Mouse (Mus musculus): ENCODE measurements at regions not wholly inside any gene's neighbourhood (a gene's known extent, or its start where the extent isn't known, plus 50 kb on each side); places are given as distances from the start of the nearest gene placed in this dataset.

- no peak for DNase-seq
- Histone ChIP-seq H3K36me3 (no peaks in the 10 kb centered on the region), H3K4me2 (no peak overlapping the region), H3K9me3 (replicated peaks) (no peaks in the 10 kb centered on the region), H3K4me3 (replicated peaks) (no peak overlapping the region), H3K4me1 (replicated peaks) (no peaks in the 10 kb centered on the region), H3K9ac (no peak overlapping the region), H3K27ac (no peak overlapping the region), H3K27me3 (no peaks in the 10 kb centered on the region)
- 50% methylated on average over 5 of the region's 5 CpGs for WGBS (ENCODE audit: insufficient replicate concordance)
- no peak for ATAC-seq (ENCODE audit: low read depth)
Measured at GRCm38 (mm10) chr11:32136066-32136465, 64.0 kb downstream of the Il9r start.

GRCm38 (mm10) chr11:32133996-32134395, 66.1 kb downstream of the Il9r start:
- Histone ChIP-seq H3K9me3 (replicated peaks) (no peaks in the 10 kb centered on the region), H3K27me3 (no peaks in the 10 kb centered on the region), H3K4me2 (no peak overlapping the region), H3K4me1 (replicated peaks) (no peaks in the 10 kb centered on the region), H3K27ac (no peak overlapping the region), H3K4me3 (replicated peaks) (no peak overlapping the region), H3K36me3 (no peaks in the 10 kb centered on the region), H3K9ac (no peak overlapping the region)
- WGBS (ENCODE audit: insufficient replicate concordance) = 62% methylated on average over 7 of the region's 7 CpGs
- DNase-seq (no peak), ATAC-seq (ENCODE audit: low read depth) (no peak)

DNA sequence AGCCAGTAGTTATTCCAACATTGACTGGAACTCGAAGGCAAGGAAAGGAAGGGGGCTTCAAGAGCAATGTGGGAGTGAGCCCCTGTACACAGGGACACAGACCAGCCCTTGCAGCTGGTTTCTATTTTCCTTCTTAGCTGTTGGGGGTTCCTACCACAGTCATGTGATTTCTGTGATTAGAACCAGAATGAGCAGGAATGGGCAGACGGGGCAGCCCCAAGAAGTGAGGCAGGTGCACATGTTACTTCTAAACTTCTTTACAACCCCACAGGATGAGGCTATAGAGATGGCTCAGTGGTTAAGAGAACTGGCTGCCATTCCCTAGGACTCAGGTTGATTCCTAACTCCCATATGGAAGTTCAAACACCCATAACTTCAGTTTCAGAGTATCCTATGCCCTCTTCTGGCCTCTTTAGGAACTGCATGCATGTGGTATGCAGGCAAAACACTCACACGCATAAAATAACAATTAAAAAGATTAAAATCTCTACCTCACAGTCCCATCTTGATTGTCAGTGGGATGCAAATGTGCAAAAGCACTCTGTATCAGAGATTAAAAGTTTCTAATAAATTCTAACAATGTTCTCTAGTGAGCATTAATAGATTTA, 68.0 kb downstream of the Il9r start:
- no peak overlapping the region for H3K4me3 ChIP-seq (replicated peaks)
- no peak overlapping the region for H3K27ac ChIP-seq
- DNase-seq (peak; percentile 12), ATAC-seq (ENCODE audit: low read depth) (no peak)
- no peak overlapping the region for H3K4me2 ChIP-seq
- WGBS (ENCODE audit: insufficient replicate concordance) = 52% methylated on average over 3 of the region's 3 CpGs
- no peaks in the 10 kb centered on the region for H3K9me3 ChIP-seq (replicated peaks)
- H3K27me3 ChIP-seq = no peaks in the 10 kb centered on the region
- no peaks in the 10 kb centered on the region for H3K36me3 ChIP-seq
- no peaks in the 10 kb centered on the region for H3K4me1 ChIP-seq (replicated peaks)
- no peak overlapping the region for H3K9ac ChIP-seq

DNA sequence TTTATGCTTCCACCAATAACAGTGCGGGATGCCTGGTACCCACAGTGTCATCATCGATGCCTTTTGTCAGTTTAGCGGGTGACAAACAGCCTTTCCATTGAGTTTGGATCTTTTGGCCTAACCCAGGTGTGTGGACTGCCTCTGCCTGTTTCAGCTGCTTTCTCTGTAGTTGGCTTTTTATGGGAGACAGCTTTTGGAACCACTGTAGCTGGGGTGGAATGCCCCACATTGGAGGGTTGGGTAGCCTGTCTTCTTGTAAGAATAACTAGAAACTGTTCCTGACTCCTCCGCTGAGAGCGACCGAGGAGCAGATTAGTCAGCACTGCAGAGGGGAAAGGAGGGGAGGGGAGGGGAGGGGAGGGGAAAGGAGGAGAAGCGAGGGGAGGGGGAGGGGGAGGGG, 71.5 kb downstream of the Il9r start:
- 48% methylated on average over 7 of the region's 7 CpGs for WGBS (ENCODE audit: insufficient replicate concordance)
- no peaks in the 10 kb centered on the region for H3K36me3 ChIP-seq
- no peaks in the 10 kb centered on the region for H3K27me3 ChIP-seq

GRCm38 (mm10) chr11:32128018-32128417, 72.1 kb downstream of the Il9r start:
- 56% methylated on average over 3 of the region's 3 CpGs for WGBS (ENCODE audit: insufficient replicate concordance)
- Histone ChIP-seq H3K4me2 (no peak overlapping the region), H3K4me1 (replicated peaks) (no peaks in the 10 kb centered on the region), H3K9me3 (replicated peaks) (no peaks in the 10 kb centered on the region), H3K27ac (no peak overlapping the region), H3K36me3 (no peaks in the 10 kb centered on the region), H3K9ac (no peak overlapping the region), H3K27me3 (no peaks in the 10 kb centered on the region), H3K4me3 (replicated peaks) (no peak overlapping the region)
- DNase-seq (no peak), ATAC-seq (ENCODE audit: low read depth) (no peak)

More for the DNA sequence above, 71.5 kb downstream of the Il9r start:
- no peak overlapping the region for H3K27ac ChIP-seq
- no peaks in the 10 kb centered on the region for H3K9me3 ChIP-seq (replicated peaks)
- no peak overlapping the region for H3K9ac ChIP-seq
- no peaks in the 10 kb centered on the region for H3K4me1 ChIP-seq (replicated peaks)
- ATAC-seq (ENCODE audit: low read depth) (no peak), DNase-seq (no peak)
- H3K4me2 ChIP-seq = no peak overlapping the region
- H3K4me3 ChIP-seq (replicated peaks) = no peak overlapping the region

GRCm38 (mm10) chr11:32127401-32127817, 72.7 kb downstream of the Il9r start:
- Histone ChIP-seq H3K9ac (no peak overlapping the region), H3K4me3 (replicated peaks) (no peak overlapping the region), H3K36me3 (no peaks in the 10 kb centered on the region), H3K27me3 (no peaks in the 10 kb centered on the region), H3K4me1 (replicated peaks) (no peaks in the 10 kb centered on the region), H3K4me2 (no peak overlapping the region), H3K27ac (no peak overlapping the region), H3K9me3 (replicated peaks) (no peaks in the 10 kb centered on the region)
- 56% methylated on average over 7 of the region's 7 CpGs for WGBS (ENCODE audit: insufficient replicate concordance)
- no peak for DNase-seq
- no peak for ATAC-seq (ENCODE audit: low read depth)

DNA sequence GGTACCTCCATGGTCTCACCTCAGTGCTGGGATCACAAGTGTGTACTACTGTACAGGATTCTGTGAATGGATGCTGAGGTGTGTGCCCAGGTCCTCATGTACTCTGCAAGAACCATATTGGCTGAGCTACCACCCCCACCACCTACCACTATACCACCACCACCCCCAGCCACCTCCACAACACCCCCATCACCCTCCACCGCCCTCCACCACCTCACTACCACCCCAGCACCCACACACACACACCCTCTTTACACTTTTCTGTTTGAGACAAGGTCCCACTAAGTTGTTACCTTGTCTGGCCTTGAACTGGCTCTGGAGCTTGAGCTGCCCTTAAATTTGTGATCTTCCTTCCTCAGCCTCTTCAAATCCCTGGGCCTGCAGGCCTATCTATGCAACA, 73.3 kb downstream of the Il9r start:
- H3K9me3 ChIP-seq (replicated peaks) = no peaks in the 10 kb centered on the region
- WGBS (ENCODE audit: insufficient replicate concordance) = 50% methylated on average over 1 of the region's 1 CpGs
- H3K4me1 ChIP-seq (replicated peaks) = no peaks in the 10 kb centered on the region
- no peak overlapping the region for H3K4me3 ChIP-seq (replicated peaks)
- H3K9ac ChIP-seq = no peak overlapping the region
- H3K27me3 ChIP-seq = no peaks in the 10 kb centered on the region
- ATAC-seq (ENCODE audit: low read depth) = no peak
- no peak overlapping the region for H3K4me2 ChIP-seq
- no peak for DNase-seq
- H3K27ac ChIP-seq = no peak overlapping the region
- H3K36me3 ChIP-seq = no peaks in the 10 kb centered on the region

DNA sequence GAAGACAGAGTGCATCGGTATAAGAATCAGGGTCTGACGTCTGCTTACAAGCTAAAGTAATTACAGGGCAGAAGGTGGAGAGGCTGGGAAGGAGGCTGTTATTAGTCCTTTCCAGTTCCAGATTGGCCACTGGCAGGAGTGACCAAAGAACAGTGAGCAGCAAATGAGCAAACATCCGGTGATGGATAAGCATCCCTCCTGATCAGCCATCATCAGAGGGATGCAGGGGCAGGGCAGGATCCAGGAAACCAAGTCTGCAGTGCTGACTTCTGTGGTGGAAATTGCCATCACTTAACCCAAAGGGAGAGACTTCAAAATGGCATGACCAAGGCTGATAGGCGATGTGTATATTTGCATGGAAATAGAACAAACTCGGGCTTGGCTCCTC, 73.8 kb downstream of the Il9r start:
- DNase-seq (no peak), ATAC-seq (ENCODE audit: low read depth) (no peak)
- H3K4me1 ChIP-seq (replicated peaks) = no peaks in the 10 kb centered on the region
- no peak overlapping the region for H3K9ac ChIP-seq
- H3K36me3 ChIP-seq = no peaks in the 10 kb centered on the region
- H3K27me3 ChIP-seq = no peaks in the 10 kb centered on the region
- 47% methylated on average over 5 of the region's 5 CpGs for WGBS (ENCODE audit: insufficient replicate concordance)
- H3K9me3 ChIP-seq (replicated peaks) = no peaks in the 10 kb centered on the region
- H3K4me2 ChIP-seq = no peak overlapping the region
- no peak overlapping the region for H3K27ac ChIP-seq
- no peak overlapping the region for H3K4me3 ChIP-seq (replicated peaks)

GRCm38 (mm10) chr11:32125586-32126310, 74.3 kb downstream of the Il9r start:
- no peak overlapping the region for H3K27ac ChIP-seq
- no peaks in the 10 kb centered on the region for H3K36me3 ChIP-seq
- DNase-seq (no peak), ATAC-seq (ENCODE audit: low read depth) (no peak)
- H3K9ac ChIP-seq = no peak overlapping the region
- H3K4me2 ChIP-seq = no peak overlapping the region
- H3K9me3 ChIP-seq (replicated peaks) = no peaks in the 10 kb centered on the region
- H3K4me3 ChIP-seq (replicated peaks) = no peak overlapping the region
- no peaks in the 10 kb centered on the region for H3K4me1 ChIP-seq (replicated peaks)
- 26% methylated on average over 11 of the region's 11 CpGs for WGBS (ENCODE audit: insufficient replicate concordance)
- H3K27me3 ChIP-seq = no peaks in the 10 kb centered on the region

GRCm38 (mm10) chr11:32120596-32120995, 79.5 kb downstream of the Il9r start:
- H3K4me2 ChIP-seq = no peak overlapping the region
- 52% methylated on average over 3 of the region's 3 CpGs for WGBS (ENCODE audit: insufficient replicate concordance)
- no peak overlapping the region for H3K27ac ChIP-seq
- H3K36me3 ChIP-seq = no peaks in the 10 kb centered on the region
- H3K9ac ChIP-seq = no peak overlapping the region
- H3K4me3 ChIP-seq (replicated peaks) = no peak overlapping the region
- no peaks in the 10 kb centered on the region for H3K4me1 ChIP-seq (replicated peaks)
- H3K27me3 ChIP-seq = no peaks in the 10 kb centered on the region
- no peaks in the 10 kb centered on the region for H3K9me3 ChIP-seq (replicated peaks)
- ATAC-seq (ENCODE audit: low read depth) (no peak), DNase-seq (no peak)

DNA sequence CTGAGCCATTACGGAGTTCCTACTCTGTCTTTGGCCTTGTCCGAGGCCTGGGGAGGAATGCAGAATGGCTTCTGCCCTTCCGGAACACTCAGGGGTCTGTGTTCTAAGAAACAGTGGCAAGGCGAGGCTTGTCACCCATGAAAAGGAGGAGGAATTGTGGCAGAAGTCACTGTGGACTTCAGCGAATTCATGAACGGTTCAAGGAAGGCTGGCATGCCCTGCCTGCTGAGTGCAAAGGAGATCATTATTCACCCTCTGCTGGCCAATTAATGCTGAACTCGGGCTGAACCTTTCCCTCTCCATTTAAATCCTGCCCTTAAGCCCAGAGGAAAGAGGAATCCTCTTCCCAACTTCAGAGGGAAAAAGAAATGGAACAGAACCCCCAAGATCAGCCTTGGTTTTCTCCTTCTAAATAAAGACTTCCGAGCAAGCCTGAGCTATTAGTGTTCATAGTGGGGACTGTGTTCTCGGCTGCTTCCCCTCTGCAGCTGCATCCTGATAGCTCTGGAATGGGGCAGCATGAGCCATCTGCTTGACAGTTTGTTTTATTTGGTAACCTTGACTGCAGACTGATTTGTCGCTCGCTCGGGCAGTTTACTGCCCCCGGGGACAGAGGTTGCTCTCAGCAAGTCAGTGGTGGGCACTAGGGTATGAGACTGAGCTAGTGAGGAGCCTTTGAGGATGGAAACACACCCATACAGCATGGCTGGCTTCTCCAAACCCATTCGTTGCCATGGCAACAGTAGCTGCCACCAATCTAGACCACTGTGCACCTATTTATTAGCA, 81.0 kb downstream of the Il9r start:
- ATAC-seq (ENCODE audit: low read depth) (no peak), DNase-seq (no peak)
- Histone ChIP-seq H3K4me1 (replicated peaks) (no peaks in the 10 kb centered on the region), H3K4me2 (no peak overlapping the region), H3K4me3 (replicated peaks) (no peak overlapping the region), H3K9me3 (replicated peaks) (no peaks in the 10 kb centered on the region), H3K27me3 (no peaks in the 10 kb centered on the region), H3K27ac (no peak overlapping the region), H3K9ac (no peak overlapping the region), H3K36me3 (no peaks in the 10 kb centered on the region)
- WGBS (ENCODE audit: insufficient replicate concordance) = 44% methylated on average over 14 of the region's 14 CpGs
